Comparison of ENCODE assay signal across 8 mouse cellular contexts in the genomic region with DNA sequence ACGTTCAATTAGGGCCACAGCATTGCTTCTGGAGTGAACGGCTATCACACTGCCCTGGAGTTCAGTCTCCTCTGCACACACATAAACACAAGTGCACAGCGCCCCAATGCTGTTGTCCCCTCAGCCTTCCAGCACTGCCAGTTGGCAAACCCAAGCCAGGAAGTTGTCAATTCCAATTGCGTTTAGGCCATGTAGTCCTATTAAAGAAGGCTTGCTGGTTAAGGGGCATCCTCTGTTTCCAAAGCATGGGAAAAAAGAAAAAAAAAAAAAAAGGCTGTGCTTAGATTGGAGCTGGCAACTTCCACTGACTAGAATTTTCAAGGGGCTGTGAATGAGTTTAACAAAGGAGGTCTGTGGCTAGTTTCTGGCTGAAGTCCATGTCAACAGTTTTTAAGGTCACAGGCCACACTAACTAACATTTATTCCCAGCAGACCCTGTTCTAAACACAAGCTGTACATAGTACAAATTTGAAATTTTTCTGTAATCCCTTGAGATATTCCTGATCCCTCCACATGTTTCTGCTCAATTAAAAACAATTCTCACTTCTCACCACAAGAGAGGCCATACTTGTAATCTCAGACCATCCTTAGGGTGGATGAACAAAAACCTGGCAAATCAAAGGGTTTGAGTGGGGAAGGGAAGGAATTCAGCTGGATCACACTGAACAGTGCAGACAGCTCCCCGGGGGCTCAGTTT.
DNase-seq lines count a peak whose midpoint lies in the region; ATAC-seq and TF ChIP-seq lines count a peak whose summit lies in the region.
"Had no signal": no experiment of that assay in that cellular context is flagged by ENCODE, and none has a peak within 500 bp of the region (broad histone marks: within the 10 kb centered on the region; RNA-seq: fewer than 3 reads in every experiment).

No protein-coding gene starts in this region.

- TF ChIP-seq EP300 in liver, postnatal 0 days (IDR thresholded peaks at IDR 0.05; ENCODE audit: low read depth), result no peak

- H3K27me3 ChIP-seq in liver, adult 2 months (ENCODE audit: control insufficient read depth, insufficient read depth, low read length), result no peaks in the 10 kb centered on the region
- no peaks in the 10 kb centered on the region for H3K27me3 ChIP-seq in liver, postnatal 0 days (ENCODE audit: insufficient read depth, low read length)
- H3K27me3 ChIP-seq: stomach, embryonic 15.5 days had no signal

- DNase-seq in liver, adult 2 months (ENCODE audit: extremely low read depth, low read depth, low spot score), result peak; percentile 65
- DNase-seq in liver, postnatal 0 days, result no peak
- DNase-seq in frontal cortex, adult 2 months (ENCODE audit: extremely low spot score in 1 of 2, low spot score in 1 of 2), result peak; percentile 21 to 41
- peak; percentile 34 to 50 for DNase-seq in layer of hippocampus, postnatal 10 days (ENCODE audit: low spot score in 2 of 2)
- peak; percentile 93 for DNase-seq in retina, postnatal 1 day
- DNase-seq in adrenal gland, adult 18-20 months (ENCODE audit: low spot score in 2 of 2), result no peak
- DNase-seq in cerebellum, postnatal 4 days (ENCODE audit: low spot score in 2 of 2), result no peak

- no peak overlapping the region for H3K4me2 ChIP-seq in liver, postnatal 0 days (ENCODE audit: low read depth, low read length)
- H3K4me2 ChIP-seq: stomach, embryonic 15.5 days had no signal

- H3K4me3 ChIP-seq in liver, adult 2 months (ENCODE audit: insufficient read depth, low read depth, low read length), result no peak overlapping the region
- H3K4me3 ChIP-seq in liver, postnatal 0 days (ENCODE audit: low read depth, low read length), result no peak overlapping the region
- H3K4me3 ChIP-seq: stomach, embryonic 15.5 days had no signal

- H3K27ac ChIP-seq in liver, adult 2 months (replicated peaks; ENCODE audit: insufficient read depth, low read depth, low read length), result 0 out of 2 replicates have a peak overlapping the region, but pooled peaks have one; percentile 17
- H3K27ac ChIP-seq in liver, postnatal 0 days (ENCODE audit: low read depth), result no peak overlapping the region
- H3K27ac ChIP-seq: stomach, embryonic 15.5 days had no signal

- ATAC-seq in liver, postnatal 0 days, result no peak

- no peaks in the 10 kb centered on the region for H3K9me3 ChIP-seq in liver, postnatal 0 days (ENCODE audit: low read length)
- H3K9me3 ChIP-seq: stomach, embryonic 15.5 days had no signal

- WGBS in liver, adult 2 months, result 64% methylated on average over 5 of the region's 5 CpGs
- WGBS in liver, postnatal 0 days (ENCODE audit: insufficient replicate concordance), result 75% methylated on average over 5 of the region's 5 CpGs

- H3K9ac ChIP-seq in liver, adult 2 months (ENCODE audit: low read depth, low read length), result no peak overlapping the region
- H3K9ac ChIP-seq in liver, postnatal 0 days (replicated peaks), result no peak overlapping the region
- H3K9ac ChIP-seq: stomach, embryonic 15.5 days had no signal

- no peaks in the 10 kb centered on the region for H3K79me2 ChIP-seq in liver, adult 2 months (ENCODE audit: control insufficient read depth, insufficient read depth, low read length)

- TF ChIP-seq POLR2A in liver, adult 2 months (IDR thresholded peaks at IDR 0.05; ENCODE audit: extremely low read depth, insufficient read depth, low read length), result no peak

- peaks cover 4% of the 10 kb centered on the region; the same call in 1 of the 2 replicates for H3K4me1 ChIP-seq in liver, adult 2 months (ENCODE audit: control insufficient read depth, insufficient read depth, low read length)
- 0 out of 2 replicates have a peak, but pooled peaks cover 3% of the 10 kb centered on the region for H3K4me1 ChIP-seq in liver, postnatal 0 days (ENCODE audit: insufficient read depth)

- H3K36me3 ChIP-seq in liver, adult 2 months (ENCODE audit: control insufficient read depth, insufficient read depth, low read length), result no peaks in the 10 kb centered on the region
- H3K36me3 ChIP-seq in liver, postnatal 0 days (replicated peaks; ENCODE audit: insufficient read depth, low read length), result no peaks in the 10 kb centered on the region
- H3K36me3 ChIP-seq: stomach, embryonic 15.5 days had no signal

- TF ChIP-seq CTCF in liver, adult 2 months (IDR thresholded peaks at IDR 0.05; ENCODE audit: low read depth, low read length), result no peak
- no peak for TF ChIP-seq CTCF in liver, postnatal 0 days (IDR thresholded peaks at IDR 0.05; ENCODE audit: low read depth)

Comparison
In these comparisons a context has a peak if more than half of its experiments do, and no peak if none do; other contexts are left out.
1. DNase-seq: peak in liver, adult 2 months (single experiment), frontal cortex, adult 2 months (2 of 2), layer of hippocampus, postnatal 10 days (2 of 2) and retina, postnatal 1 day (single experiment); none in liver, postnatal 0 days (single experiment), adrenal gland, adult 18-20 months (0 of 2) and cerebellum, postnatal 4 days (0 of 2).